Mouse (Mus musculus) c-Kit-positive CD71-negative TER-119-negative erythroid progenitor cells, embryonic 14.5 days (primary cell): Measurements from ENCODE around the gene Them7.
A peak's percentile ranks its signal among the peaks of the same experiment; 100 is the strongest.

ENCODE experiments used
- DNase-seq: peaks from one replicate; pipeline ENCODE4 v3.0.0-alpha.2; 2013; ENCODE audit warnings: low read depth

Gene Them7

DNA sequence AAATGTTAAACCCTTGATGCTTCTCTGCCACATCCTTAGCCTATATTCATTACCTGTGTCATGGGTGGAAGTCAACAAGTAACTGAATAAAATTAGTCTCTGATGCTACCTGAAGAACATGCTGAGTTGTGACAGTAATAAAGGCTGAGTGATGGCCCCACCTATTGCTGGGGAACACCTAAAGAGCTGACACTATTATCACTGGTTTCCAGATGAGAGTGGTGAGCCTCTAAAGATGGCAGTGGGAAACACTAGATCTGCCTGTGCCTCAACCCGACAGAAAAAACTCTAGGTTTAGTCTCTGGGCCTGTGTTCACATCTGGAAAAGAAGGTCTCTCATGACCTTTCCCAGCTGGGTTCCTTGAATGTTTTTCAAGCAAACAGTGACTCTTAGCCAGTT, 155.6 kb downstream of the Them7 start:
- no peak for DNase-seq

DNA sequence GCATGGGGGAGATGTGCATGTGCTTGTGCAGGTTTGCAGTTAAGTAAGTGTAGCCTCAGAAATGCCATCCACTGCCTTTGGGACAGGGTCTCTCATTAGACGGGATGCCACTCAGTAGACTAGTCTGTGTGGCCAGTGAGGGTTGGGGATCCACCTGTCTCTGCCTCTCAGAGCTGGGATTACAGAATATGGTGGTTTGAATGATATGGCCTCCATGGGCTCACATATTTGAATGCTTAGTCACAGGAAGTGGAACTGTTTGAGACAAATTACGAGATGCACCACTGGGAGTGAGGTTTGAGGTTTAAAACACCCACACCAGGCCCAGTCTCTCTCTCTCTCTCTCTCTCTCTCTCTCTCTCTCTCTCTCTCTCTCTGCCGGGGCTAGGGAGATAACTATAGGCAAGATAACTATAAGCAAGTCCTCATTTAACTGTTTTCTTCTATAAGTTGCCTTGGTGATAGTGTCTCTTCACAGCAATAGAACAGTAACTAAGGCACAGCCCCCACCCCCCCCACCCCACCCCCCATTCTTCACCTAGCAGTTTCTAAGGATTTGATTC, 156.7 kb downstream of the Them7 start:
- no peak for DNase-seq

DNA sequence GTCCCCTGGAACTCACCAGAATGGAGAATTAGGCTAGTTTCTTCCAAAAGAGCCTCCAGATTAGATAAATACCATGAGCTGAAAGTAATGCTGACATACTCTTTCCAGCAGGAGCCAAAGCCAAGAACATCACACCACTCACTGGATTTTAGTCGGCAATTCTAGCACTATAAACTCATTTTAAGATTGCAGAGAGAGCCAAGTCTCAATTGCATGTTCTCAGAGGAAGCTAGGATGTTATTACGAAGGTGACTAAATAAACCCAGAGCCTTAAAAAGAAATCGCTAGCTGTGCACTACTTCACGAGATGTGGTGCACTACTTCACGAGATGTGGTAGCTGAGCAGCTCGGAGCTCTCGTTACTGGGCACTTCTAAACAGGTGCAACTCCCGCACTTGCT, 158.9 kb downstream of the Them7 start:
- no peak for DNase-seq

DNA sequence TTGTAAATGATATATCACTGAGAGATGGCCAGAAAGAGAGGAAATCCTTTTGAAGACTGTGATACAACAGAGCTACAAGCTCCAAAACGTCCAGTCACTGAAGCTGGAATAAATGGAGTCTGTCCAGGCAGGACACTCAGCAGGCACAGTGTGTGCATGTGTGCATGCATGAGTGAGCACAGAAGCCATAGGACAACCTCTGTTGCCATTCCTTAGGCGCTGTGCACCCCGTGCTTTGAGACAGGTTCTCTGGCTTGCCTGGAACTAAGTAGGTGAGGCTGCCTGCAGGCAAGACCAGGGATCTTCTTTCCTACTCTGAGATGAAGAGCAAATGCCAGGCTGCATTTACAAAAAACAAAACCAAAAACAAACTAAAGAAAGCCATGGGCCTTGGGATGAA, 160.9 kb downstream of the Them7 start:
- no peak for DNase-seq

DNA sequence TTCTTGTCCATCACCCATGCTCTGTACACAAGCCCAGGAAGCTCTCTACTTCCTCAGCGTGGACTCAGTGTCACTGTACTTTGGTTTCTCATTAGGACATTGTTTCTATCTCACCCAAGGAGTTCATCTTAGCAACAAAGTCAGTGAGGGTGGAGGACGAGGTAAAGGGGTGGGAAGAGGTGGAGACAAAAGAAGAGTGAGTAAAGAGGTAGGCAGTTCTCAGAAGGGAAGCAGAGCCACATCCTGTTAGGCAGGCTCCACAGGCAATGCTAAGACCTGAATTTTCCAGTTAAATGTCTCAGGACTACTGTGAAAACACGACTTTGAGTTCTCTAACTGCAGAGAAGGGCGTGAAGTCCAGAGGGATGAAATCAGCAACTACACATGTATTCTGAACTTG, 162.3 kb downstream of the Them7 start:
- no peak for DNase-seq

DNA sequence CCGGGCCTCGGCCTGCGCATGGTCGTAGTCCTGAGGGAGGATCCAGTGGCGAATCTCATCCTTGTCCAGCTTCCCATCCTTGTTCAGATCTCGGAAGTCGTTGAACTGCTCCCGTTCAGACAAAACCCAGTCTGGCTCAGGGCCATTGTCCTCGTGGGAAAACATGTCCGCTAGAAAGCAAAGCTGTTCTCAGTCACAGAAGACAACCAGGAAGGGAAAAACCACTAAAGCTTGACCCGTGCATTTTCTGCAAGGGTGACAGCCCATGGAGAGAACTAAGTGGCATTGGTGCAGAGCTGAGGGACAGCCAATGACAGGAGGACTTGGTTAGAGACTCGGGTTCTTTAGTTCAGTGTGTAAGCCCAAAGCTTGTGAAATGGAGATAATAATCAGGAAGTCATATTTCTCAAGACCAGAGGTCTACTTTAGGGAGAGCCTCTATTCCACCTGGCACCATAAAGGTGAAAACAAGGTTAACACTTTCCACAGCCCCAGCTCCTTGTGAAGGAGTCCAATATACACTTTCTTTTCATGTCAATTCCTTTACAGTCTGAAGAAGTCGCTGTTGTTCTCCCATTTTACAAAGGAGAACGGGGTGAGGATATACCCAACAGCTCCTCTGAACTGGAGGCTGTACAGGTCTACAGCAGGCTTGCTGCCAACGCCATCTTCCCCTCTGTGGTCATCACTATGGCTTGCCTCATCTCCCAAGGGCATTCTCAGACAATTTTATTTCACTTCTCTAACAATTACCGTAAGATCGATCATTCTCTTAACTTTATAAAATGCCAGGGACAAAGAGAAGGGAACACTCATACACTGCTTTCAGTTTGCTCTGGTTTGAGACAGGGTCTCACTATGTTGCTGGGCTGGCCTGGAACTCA, 165.1 kb downstream of the Them7 start:
- DNase-seq, result no peak

DNA sequence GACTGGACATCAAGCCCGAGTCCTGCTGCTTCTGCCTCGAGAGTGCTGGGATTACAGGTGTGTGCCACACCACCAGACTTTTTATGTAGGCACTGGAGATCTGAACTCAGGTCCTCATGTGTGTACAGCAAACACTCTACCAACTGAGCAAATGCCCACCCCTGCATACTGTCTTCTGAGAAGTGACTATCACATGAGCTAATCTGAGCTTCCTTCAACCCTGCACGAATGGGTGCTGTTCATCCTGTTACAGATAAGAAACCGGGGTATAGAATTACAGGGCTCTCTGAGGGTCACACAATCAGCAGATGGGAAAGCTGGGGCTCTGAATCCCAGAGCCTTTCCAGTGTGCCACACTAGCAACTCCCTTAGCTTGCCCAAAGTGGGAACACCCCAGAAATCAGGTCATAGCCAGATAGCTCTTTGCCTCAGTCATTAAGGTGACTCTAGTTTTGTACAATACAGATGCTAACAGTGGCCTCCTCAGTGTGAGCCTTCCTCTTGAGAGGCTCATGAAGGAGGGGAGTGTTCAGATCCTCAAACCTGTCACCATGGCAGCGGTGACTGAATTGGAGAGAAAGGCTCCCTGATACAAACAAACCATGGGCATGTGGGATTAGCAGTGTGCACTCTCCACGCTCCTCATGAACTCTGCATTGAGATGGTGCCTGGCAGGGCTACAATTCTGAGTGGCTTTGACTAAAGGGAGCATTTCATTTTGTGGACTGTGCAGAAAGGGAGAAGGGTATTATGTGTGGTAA, 166.7 kb downstream of the Them7 start:
- DNase-seq, result no peak

DNA sequence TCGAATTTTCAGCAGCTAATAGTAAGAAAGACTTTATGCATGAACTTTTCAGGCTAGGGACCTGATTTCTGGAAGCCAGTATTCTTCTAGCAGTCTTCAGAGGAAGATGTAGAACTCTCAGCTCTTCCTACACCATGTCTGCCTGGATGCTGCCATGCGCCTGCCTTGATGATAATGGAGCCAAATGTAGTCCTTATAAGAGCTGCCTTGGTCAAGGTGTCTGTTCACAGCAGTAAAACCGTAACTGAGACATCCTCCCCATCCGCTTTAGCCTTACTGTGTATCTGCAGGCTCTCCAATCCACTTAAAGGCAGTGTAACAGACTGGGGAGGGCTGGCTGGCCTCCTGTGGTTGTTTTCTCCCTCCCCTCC, 167.3 kb downstream of the Them7 start:
- DNase-seq, result no peak

DNA sequence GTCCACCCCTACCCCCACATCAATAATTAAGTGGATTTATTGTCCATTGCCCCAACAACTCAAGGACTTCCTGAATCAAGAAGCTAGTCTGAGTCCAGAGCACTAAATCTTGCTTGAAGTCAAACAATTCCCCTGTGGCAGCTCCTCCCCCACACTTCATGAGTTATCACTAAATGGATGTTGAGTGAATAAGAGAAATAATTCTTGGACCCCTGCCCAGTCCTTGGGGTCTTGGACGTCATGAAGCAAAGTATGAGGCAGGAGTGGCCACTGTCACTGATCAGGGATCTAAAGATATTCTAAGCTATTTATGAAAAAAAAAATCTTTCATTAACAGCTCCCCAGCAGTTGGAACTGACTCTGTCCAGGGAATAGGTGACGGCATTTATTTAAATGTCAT, 168.4 kb downstream of the Them7 start:
- no peak for DNase-seq

DNA sequence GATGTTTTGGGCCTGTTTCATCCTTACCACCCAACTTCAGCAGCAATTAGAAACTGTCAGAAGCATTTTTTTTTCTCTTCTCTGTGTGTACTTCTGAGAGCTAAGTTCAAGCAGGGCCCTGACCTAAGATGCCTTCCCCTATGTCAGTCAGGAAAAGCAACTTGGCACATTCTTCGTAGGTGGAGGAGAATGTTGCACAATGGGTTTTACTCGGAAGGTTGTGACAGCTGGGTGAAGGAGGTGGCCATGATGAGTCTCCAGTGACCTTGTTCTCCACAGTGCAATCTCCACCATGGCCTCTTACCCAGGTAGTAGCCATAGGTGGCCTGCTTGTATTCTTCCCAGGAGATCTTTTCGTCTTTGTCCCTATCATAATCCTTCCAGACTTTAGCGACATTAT, 170.3 kb downstream of the Them7 start:
- DNase-seq, result no peak

DNA sequence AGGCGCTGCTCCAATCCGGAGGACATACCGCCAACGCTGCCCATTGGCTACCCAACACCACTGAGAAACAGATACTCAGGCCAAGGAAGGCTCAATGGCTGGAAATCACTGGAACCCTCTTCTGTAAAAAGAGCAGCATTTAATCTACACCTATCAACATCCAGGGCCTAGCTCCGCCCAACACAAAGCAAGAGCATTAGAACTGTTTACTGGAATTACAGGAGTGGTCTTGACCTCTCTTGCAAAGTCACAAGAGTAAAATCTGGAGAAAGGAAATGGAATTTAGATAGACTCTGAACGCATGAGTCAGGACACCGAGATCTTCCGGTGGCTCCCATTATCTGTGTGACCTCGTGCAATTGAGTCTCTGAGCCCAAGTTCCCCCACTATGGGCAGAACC, 171.9 kb downstream of the Them7 start:
- no peak for DNase-seq

DNA sequence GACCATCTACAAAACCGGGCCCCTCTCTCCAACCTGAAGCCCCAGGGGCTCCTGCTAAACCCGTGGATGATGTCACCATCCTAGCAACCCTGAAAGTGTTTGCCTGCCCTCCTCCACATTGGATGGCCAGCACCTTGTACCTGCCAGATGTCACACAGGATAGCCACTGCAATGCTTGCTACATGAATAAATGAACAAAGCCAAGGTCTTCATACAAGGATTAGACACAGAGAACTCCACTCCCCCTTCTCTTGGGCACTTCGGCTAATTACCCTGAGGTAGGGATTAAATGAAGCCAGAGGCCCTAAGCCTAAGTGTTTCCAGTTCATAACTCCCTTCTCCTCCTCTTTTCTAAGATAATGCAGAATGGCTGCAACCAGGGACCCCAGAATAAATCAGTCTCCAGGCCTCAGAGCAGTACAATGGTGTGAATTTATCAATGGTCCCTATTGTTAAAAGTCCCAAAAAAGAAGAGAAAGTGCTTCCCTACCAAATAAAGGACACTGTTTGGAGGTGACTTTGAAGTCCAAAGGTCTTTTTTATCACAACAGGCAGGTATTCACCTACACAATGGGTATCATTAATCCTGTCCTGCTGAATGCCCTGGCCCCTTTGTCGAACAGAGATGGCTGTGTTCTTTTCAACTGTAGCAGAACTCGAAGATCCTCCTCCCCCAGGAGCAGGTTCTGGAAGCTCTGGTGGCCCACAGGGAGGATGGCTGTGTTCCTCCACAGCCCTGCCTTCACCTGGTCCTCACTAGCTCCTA, 173.5 kb downstream of the Them7 start:
- DNase-seq, result no peak

DNA sequence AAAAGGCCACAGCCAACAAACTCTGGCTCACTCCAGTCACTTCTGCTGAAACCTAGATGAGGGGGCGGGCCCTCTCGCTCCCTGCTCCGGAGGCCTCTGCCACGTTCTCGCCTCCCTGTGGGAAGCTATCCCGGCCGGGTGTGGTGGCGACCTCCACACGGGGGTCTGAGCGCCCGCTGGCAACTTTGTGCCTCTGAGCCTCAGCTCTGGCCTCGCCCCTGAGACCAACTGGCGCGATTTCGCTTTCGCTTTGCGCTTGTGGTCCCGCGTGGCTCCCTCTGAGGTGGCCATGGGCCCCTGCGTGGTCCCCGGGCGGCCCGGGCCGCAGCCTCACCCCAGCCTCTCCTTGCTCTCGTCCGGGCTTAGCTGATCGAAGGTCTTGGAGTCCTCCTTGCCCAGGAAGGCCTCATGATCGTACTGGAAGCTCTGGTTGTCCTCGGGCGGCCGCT, 174.5 kb downstream of the Them7 start:
- peak; percentile 26 for DNase-seq

DNA sequence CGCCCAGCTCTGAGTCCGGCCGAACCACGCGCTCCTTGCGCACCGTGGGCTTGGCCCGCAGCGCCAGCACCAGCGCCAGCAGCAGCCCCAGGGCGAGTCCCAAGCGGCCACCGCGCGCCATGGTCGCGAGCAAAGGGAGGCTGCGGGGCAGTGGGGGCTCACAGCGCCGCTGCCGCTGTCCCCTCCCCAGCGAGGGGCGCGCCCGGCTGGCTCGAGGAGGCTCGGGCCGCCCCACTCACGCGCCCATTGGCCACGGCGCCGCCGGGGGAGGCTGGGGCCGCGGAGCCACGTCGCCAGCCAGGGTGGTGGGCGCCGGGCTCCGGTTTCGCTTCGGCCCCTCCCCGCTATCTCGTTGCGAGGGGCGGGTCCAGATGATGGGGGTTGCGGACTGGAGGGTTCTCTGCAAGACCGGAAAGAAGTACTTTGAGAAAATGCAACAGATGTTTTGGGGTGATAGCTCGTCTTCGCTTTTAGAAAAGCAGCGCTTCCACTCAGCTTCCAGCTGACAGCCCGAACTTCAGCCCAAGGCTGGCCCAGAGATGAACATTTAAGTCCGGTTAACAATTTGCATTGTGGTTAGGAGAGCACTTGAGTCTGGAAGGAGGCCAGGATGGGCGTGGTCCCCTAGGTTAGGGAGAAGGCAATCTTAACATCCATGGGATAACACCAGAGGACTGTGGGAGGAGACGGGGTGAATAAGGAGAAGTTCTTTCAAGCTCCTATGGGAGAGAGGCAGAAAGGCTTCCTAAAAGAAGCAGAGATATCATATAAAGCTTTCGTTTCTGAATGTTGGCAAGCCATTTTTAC, 175.2 kb downstream of the Them7 start, which contains the start of gene Rcn1:
Gene Rcn1 (minus strand): TSS at position 235 of the 807 bp plus-strand sequence.
- peak; percentile 60 for DNase-seq

DNA sequence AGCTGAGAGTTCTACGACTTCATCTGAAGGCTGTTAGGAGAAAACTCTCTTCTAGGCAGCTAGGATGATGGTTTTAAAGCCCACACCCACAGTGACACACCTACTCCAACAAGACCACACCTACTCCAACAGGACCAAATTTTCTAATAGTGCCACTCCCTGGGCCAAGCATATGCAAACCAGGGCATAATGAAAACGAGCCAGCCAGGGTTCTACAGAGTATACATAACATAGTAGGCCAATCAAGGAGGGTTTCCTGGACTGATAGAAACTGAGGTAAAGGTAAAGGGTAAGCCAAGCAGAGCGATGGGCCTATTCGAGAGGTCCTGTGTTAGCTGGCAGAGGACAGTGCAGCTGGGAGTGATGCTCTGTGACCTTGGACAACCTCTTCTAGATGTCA, 176.4 kb downstream of the Them7 start:
- no peak for DNase-seq

DNA sequence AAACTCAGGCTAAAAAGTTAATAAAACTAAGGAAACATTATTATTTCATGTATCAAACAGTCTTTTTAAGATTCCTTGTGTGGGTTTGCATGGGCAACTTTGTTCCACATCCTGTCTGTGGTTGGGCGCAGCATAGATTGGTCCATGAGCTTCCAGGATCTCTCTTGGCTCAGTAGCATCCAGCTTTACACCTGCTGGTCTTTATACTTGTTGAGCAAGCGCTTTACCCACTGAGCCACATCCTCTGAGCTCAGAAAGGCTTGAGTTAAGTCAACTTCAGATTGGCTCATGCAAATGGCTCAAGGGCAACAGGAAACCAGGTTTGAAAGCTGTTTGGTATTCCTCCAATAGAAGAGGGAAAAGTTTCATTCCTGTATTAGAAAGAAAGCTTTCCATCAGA, 178.1 kb downstream of the Them7 start:
- no peak for DNase-seq

DNA sequence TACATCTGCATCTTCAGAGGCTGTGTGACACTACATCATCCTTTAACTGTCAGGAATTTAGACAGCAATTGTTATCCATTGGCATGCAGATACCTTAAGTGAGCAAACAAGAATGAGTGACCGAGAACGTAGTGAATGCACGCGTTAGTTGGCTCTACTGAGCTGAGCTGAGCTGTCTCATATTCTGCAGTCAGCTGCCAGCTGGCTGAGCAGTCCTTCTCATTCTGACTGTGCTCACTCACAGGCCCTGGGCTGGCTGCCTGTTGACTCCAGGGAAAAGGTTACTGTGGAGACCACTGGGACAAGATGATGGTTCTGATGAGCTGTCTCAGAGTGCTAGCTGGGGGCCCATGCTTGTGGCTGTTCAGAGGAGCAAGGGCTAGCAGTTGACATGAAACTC, 184.4 kb downstream of the Them7 start:
- DNase-seq, result no peak

DNA sequence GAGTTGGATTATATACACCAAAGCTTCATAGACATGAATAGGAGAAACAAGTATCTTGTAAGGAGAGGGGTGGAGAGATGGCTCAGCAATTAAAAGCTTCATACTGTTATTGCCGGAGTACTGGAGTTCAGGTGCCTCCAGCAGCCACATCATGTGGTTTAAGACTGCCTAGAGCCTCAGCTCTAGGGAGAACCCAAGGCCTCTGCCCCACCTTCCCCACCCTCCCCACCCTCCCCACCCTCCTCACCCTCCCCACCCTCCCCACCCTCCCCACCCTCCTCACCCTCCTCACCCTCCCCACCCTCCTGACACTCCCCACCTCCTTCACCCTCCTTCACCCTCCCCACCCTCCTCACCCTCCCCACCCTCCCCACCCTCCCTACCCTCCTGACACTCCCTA, 185.1 kb downstream of the Them7 start:
- no peak for DNase-seq

DNA sequence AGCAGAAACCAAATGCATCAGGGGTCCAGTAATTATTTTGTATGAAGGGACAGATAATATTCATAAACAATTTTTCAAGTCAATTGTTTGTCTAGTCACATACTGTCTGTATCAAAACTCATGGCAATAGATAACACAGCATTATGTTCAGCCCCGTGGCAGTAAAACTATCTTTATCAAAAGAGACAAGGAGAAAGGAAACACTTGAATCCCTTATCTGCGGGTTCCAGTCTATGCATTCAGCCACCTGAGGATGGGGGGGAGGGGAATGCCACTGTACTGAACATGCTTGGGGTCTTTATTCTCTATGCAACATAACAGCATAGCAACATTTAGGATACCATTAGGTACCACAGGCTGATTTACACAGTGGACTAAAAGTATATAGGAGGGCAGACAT, 190.2 kb downstream of the Them7 start:
- DNase-seq, result no peak

DNA sequence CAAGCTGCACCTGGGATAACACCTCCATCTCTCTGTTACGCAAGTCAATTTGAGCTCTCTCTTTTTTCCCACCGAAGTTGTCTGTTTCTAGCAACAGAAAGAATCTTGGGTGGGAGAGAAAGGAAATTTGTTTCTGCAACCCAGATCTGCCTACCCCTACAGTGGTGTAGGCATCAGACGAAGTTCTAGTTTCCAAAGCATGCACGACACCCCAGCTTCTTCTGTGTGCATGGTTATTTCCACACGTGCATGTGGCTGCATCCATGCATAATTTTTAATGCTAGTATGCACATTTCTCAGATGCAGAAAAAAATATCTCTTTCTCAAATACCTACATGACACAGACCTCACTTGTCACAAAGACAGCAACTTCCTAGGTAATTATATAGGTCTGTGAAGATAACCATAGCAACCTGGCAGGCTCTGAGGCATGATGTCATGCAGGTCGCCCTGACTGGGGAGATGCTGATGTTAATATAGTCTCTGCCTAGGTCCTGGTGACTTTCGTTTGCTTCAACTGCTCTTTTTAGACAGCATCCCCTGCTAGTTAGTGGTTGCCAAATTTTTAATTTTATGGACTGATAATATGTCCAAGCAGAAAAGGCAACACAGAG, 192.0 kb downstream of the Them7 start:
- no peak for DNase-seq
